Mouse (Mus musculus): Measurements from ENCODE around the gene H2-DMa.

DNA sequence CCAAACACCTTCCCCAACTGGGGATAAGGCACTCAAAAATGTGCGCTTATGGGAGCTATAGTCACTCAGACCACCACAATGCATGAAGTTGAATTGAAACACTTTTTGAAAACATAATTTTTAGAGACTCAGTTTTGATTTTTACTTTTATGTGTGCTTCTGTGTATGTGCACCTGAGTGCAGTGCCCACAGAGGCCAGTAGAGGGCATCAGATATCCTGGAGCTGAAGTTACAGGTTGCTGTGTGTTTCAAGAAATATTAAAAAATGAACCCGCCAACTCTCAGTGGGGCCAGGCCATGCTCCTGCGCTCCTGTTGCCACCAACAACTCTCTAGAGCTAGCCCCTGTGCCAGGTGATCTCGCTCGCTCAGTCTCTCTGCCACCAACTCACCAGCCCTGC, 53.2 kb downstream of the H2-DMa start:
- TF ChIP-seq POLR2A (IDR thresholded peaks at IDR 0.05; ENCODE audit: borderline replicate concordance, insufficient read depth, low read length) (no peak), CTCF (IDR thresholded peaks at IDR 0.05; ENCODE audit: borderline replicate concordance, insufficient read depth, low read depth, low read length) (no peak)
